Mouse (Mus musculus): ENCODE measurements around the gene Kdm4c. TPM values are rescaled to one million over a fixed set of nuclear protein-coding genes. Genes with fewer than 3 reads are reported as not detected.

Gene Kdm4c
- 33.6 TPM for polyA plus RNA-seq (2017; shearing (Covaris generic))

GRCm38 (mm10) chr4:74242176-74242575 lies at the start of gene Kdm4c:
Gene Kdm4c (plus strand): TSS chr4:74242497.

Other genes starting within 250 kb of the Kdm4c start
- gene Frmd3, start 229.1 kb upstream of the Kdm4c start, polyA plus RNA-seq (2017; shearing (Covaris generic)) = 0.21 TPM

All from effector memory CD4-positive, alpha-beta T cell, adult 7 months (primary cell).